Mouse (Mus musculus): ENCODE measurements at regions not wholly inside any gene's neighbourhood (a gene's known extent, or its start where the extent isn't known, plus 50 kb on each side); places are given as distances from the start of the nearest gene placed in this dataset.

DNA sequence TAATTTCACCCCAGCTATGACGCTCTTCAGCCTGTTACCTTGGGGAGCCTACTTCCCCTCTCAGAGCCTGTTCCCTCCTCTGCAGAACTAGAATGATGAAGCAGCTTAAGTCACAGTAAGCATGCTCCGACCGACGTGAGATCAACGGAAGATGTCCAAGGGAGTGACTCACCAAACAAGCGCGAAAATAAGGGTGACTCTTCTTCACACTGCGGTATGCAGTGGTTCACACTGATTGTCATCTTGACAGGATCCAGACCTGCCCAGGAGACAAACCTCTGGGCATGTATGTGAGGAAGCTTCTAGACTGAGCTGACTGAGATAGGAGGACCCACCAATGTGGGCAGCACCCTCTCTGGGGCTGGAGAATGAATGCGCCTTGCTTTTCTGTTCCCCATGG is 116.3 kb upstream of the Tpm1 start:
- DNase-seq: no peak

DNA sequence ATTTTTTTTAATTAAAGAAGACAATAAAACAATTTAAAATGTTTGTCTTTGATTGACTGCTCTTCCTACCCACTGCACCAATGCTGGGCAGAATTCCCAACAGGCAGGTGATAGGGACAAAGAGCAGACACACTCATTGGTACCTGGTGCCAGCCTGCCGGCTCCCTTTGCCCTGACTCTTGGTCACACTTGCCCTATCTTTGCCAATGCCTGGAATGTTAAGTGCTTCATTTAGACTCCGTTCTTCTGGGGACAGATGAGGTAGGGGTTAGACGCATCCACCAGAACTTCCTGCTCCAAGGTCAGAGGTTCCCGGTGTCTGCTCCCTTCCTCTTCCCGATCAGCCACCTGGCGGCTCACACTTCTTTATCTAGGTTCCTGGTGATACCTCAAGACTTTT is 114.5 kb upstream of the Tpm1 start:
- no peak for DNase-seq

DNA sequence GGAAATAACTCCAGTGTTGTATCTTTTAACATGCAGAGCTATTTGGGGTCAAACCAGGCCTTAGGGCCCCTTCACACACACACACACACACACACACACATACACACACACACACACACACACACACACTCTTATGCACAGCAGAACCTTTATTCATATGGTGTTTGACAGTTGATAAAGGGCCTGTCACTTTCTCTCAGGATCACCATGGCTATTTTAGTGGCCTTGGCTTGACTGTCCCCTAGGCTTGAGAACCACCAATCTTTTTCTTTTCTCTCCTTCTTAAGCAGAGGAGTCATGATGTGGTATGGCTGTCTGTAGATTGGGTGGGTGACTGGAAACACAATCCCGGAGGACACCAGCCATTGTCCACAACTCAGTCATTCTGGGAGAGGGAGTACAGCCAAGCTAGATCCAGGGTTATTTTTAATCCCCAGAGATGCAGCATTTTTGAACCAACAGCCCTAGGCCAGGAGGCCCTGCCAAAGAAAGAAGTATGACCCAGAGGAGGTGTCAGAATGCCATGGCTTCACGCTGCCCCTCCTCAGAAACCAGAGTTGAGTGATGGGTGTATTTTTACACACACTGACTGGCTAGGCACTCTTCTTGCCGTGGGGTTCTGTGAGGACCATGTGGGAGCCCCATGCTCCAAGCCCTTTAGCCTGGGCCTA is 111.7 kb upstream of the Tpm1 start:
- no peak for DNase-seq

DNA sequence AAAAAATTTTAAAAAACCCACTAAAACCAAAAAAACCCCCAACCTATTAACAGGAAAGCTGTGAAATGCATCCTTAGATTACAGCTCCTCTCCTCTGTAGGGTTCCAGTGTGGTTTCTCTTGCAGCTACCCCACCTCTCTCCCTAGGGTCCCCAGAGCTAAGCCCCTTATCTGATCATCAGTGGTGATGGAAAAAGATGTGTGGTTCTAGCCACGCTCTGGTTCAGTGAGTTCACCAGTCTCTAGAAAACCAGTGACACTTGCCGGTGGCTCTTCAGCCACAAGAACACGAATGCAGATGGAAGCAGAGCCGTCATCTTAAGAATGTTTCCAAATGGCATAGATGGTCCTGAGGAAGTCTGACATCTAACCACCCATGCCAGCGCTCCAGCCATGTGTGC is 111.1 kb upstream of the Tpm1 start:
- DNase-seq: no peak

DNA sequence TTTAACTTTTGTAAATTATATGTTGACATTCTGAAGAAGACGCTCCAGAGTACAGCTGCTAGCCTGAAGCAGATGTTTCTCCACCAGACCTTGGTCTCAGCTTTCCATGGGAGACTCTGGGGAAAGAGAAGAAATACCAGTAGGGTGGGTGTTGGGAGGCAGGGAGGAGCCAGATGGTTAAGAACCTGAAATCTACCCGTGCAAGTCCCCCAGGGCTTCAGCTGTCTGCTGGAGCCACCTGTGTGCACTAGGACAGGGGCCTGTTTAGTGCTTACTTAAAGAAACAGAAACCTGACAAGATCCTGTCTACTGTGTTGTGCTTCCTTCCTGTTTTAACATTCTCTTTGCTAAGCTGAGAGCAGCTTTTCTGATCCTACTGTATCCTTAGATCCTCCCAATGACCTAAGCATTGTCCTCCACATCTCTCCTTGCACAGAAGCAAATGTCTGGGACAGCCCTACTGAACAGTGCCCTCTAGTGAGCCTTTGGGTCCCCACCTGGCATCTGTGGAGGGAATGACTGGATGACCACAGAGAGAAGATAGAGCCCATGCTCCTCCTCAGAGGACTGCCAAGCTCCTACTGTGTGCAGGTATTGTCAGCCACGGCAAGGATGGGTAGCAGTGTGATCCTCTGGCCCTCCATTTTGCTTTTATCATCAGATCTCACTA is 107.5 kb upstream of the Tpm1 start:
- DNase-seq: peak; percentile 69

DNA sequence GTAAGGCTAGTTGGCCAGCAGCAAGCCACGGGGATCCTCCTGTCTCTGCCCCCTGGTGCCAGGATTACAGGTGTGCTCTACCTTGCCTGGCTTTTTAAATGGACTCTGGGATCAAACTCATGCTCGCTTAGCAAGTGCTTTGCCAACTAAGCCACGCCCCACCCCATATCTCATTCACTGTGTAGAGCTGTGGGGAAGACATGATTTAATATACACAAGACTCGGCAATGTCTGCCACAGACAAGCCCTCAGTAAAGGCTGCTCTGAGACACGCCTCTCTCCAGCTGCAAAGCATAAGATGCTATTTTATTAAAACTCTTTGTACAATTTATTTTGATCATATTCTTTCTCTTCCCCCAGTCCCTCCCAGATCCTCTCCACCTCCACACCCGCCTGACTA is 104.9 kb upstream of the Tpm1 start:
- no peak for DNase-seq

DNA sequence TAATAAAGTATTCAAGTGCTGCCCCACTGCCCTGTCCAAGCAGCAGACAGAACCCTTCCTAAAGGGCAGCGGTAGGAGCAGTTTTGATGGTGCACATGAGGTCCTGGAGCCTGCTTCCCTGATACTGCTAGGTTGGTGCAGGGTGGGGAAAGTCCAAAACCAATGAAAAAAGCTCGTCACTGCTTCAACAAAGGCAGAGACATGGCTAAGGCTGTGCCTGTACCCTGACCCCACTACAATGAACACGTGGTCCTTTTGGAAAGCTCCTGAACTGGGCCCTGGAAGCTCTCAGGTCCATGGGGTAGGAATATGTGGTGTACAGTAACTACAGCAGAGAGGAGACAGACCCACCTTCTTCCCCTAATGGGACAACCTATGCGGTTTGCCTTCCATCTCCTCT is 104.1 kb upstream of the Tpm1 start:
- DNase-seq: no peak

DNA sequence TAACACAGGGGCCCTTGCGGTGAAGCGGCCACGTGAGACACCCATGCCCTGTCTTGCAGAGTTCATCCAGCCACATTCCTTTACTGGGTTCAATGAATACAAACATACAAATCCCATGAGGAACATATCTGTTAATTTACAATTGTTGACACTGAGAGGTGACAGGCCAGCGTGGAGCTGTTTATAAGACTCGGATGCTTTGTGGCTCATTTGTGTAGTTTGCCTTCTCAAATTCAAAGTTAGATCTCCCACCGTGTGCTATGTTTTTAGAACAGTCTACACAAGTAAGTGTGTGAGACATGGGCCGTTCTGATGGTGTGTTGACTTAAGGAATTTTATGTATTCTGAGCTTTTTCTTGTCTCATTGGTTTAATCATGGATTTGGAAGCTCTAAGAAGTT is 98.5 kb upstream of the Tpm1 start:
- no peak for DNase-seq

DNA sequence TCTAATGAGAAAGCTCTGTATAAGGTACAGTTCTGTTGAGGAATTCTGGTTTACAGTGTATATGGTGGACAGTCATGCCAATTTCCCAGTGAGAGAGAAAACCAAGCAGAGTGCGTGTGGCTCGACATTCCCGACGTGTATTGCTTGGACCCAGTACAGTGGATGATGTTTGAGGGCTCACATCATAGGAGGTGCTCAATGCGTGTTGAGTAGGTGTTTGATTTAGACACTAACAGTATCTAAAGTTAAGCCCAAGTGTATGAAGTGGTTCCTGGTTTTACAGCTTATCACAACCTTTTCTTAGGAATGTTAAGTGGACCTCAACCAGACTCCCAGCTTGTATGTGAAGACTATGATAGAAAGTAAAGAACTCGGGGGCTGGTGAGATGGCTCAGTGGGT is 96.2 kb upstream of the Tpm1 start:
- DNase-seq: no peak

DNA sequence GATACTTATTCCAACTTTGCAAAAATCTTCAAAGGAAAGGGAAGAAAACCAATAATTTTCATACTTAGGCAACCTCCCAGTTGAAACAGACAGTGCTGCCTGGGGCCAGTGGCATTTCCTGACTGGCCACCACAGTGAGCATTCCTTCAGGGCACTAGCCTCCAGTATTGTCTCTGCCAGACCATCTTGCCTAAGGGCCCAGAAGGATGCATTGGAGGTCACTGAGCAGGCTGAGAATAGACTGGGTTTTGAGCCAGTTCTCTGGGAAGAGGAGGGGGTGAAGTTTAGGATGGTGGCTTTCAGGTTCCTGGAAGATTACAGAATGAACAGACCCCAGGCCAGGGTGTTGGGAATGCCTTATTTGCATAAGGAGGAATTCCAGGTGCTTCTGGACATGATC is 95.3 kb upstream of the Tpm1 start:
- no peak for DNase-seq

DNA sequence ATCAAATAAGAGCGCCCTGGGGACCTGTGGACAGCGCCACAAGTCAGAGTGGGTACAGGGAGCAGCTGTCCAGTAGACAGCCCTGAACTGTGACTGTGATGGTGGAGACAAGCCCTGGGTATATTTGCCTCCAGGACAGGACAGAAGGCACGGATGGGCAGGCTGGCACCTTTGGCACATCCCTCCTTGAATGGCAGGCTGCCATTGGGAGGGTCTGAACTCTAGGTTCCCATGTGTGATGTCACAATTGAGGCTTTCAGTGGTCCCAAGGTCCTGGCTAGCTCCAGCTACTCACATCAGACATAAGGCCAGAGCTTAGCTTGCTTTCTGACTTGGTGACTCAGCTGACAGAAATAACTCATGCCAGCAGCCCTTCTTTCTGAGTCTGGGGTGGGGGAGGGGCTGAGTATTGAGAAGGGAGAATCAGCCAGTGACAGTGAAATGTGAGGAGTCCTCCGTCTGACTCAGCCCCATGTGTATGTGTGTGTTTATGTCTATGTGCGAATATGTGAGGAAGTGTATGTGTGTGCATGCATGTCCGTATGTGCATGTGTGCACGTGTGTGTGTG is 91.2 kb upstream of the Tpm1 start:
- DNase-seq: peak; percentile 65

DNA sequence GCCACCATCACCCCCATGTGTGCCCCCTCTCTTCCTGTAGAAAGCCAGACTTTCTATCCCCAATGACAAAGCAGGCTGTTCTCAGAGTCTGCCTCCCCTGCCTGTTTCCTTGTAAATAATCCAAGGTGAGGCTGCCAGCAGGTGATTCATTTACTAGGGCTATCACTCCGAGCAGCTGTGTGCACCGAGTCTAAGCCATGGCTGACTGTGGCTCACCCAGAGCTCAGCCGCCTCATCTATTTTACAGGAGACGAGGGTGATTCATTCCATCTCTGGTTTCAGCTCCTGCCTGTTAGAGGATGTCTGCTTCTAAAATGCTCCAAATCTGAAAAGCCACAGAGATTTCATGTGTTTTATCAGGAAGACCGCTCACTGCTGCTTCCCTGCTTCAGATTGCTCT is 88.5 kb upstream of the Tpm1 start:
- DNase-seq: peak; percentile 28

DNA sequence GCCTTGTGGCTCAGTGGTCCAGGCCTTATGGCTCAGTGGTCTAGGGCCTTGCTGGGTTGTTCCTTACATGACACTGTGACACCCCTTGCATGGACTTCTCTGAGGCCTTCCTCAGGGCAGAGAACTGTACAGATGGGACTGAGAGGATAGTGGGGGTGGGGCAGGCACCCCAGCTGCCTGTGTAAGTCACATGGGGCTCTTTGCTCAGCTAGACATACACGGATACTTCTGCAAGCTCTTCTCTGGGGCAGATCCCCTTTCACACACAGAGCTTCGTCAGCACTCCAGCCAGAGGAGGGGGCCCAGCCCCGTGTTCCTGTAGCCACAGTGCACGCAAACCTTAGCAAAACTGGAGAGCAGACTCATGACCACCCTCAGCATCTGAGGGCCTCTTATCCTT is 87.9 kb upstream of the Tpm1 start:
- no peak for DNase-seq

DNA sequence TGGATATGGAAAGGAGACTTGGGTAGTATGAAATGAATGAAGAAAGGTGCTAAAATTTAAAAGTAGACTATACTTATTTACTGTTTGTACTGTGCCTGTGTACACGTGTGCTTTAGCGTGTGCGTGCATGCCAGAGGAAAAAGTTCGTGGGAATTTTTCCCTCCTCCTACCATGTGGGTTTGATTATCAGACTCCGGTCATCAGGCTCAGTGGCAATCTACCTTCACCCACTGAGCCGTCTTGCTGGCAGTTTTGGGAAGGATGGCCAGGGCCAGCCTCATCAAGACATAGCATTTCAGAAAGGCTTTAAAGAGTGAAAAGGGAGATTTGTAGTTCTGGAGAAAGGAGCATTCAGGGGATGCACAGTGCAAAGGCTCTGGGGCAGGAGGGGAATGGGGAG is 87.0 kb upstream of the Tpm1 start:
- DNase-seq: peak; percentile 43

DNA sequence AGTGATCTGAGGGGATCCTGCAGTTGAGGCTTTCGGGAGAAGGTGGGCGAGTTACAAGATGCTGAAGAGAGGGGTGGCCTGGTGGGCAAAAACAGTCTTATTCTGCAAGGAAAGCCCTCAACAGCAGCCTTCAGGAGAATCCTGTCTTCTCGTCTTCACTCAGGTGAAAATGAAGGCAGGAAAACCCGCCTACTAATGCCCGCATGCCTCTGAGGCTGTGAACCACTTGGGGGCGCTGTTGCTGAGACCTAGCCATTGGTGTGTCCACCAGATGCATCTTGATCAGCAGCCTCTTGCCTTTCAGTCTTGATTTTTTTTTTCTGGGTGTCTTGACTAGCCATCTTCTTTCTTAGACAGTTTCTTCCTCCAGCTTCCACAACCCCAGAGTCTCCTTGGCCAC is 85.2 kb upstream of the Tpm1 start:
- DNase-seq: no peak

DNA sequence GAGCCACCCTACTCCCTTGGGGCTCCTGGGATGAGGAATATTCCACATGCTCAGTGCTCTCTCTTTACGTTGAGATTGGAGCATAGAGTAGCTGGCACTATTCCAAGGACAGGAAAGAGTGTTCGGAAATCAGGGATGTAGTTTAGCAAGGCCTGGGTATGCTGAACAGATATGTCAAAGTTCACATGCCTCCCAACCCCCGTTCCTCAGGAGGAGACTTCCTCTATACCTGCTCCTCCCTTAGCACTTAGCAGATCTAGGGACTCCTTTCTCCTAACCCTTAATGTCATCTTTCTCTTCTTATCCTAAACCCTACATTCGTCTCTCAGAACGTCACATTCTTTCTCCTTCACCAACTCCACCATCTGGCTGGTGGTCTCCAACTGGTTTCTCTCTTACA is 83.2 kb upstream of the Tpm1 start:
- no peak for DNase-seq

DNA sequence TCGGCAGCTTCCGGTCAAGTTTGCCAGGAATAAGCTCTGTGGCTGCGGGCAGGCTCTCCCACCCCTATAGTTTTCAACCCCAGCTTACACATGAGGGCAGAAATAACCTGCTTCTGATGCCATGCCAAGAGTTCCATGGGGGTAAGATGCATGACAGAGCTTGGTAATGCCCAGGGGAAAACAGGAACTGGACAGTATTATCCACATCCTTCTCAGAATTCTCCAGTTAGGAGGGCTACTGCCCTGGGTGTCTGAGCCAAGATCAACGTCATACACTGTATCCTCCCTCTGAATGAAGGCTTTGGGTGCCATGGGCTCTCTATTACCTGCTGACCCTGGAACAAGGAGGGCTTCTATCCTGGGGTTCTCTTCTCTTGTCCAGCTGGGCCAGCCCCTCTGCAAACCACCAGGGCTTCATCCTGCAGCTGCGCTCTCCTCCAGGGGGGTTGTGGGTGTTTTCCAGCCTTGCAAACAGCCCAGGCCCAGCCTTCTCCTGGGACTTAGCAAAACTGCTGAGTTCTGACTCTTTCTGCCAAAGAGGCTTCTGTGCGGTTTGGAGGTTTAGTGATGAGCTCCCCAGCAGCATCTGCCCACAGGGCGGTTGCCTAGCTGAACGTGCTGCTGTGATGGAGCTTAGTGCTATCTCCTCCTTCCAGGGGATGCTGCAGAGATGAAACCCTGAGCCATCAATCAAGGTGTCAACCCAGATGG is 81.7 kb upstream of the Tpm1 start:
- no peak for DNase-seq

DNA sequence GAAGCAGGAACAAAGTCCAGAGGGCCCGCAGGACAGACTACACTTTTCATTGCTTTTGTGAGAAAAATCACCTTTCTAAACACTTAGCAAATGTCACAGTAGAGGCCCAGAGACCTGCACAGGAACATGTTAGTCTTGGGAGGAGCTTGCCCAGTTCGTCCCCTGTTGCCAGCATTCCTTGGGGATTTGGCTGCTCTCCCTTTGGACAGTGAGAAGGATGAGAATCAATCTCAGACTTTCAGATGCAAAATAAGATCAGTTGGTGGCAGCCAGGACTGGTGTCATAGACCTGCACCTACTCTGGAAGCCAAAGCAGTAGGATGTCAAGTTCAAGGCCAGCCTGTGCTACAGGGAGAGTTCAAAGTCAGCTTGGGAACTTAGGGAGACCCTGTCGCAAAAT is 80.7 kb upstream of the Tpm1 start:
- no peak for DNase-seq

DNA sequence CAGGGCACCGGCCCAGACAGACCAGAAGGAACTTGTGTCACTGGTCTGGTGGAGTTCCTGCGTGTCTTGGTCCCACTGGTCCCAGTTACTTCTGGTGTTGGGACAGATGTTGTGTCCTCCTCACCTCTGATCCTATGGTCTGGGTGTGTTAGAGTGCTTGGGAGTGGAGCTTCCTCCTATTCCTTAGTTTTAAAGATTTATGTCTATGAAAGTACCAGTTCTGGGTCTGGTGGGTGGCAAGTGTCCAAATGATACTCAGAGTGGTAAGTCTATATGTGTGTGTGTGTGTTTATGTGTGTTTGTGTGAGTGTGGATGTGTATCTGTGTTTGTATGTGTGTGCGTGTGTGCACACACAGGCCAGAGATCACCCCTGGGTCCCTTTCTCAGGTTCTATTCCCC is 79.9 kb upstream of the Tpm1 start:
- no peak for DNase-seq

DNA sequence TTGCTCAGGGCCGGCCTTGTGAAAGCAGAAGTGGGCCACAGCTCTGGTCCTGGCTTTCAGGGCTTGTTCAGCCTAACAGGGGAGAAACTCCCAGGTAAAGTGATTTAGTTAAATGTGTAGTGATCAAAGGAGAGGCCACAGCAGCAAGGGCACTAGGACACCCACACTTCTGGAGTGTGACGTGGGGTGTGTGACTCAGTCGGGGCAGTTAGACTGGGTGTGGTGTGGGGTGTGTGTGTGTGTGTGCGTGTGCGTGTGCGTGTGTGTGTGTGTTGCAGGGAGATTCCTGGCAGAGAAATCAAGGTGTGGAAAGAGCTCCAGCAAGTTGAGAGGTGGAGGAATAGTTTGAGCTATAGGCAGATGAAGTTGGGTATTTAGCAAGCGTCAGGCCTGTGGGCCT is 72.5 kb upstream of the Tpm1 start:
- DNase-seq: no peak

DNA sequence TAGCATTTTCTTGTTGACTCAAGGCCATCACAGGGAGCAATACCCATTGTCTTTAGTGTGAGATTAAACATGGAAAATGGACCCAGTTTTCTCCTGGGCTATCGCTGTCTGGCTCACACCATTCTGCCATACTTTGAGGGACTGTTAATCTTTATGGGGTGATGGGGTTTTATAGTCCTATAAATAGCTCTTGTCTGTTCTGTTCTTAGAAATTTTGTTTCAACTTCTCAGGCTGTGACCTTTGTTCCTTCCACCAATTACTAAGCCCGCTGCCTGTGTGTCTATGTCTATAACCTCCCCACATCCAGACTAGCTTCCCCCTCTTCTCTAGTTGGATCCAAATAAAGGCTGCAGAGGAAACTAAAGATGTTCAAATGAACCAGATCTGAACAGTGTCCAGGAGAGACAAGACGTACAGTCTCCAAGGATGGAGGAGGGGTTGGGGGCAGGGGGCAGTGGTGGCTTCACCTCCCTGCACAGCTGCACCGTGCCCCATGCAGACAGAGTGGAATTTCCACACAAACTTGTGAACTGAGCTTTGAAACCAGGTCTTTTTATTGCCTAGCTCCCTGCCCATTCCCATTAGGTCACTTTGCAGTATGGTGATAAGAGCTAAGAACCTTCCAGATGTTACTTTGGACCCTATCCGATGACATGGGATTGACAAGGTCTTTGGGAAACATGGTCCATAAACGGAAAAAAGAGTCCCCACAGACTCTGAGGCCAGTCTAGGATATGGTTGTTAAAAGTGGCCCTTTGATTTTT is 69.9 kb upstream of the Tpm1 start:
- no peak for DNase-seq

DNA sequence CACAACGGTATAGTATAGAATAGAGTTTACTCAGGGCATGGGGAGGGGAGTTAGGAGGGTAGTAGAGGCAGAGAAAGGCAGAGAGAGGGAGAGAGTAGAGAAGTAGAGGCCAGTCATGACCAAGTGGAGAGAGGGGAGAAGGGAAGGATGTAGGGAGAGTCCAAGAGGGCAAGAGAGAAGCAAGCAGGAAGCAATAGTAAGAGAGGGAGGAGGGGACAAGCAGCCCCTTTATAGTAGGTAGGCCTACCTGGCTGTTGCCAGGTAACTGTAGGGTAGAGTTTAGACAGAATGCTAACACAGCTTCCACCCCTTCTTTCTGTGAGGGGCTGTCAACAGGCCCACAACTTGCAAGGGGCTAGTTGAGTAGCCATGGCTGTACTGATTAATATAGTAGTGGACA is 69.2 kb upstream of the Tpm1 start:
- no peak for DNase-seq

DNA sequence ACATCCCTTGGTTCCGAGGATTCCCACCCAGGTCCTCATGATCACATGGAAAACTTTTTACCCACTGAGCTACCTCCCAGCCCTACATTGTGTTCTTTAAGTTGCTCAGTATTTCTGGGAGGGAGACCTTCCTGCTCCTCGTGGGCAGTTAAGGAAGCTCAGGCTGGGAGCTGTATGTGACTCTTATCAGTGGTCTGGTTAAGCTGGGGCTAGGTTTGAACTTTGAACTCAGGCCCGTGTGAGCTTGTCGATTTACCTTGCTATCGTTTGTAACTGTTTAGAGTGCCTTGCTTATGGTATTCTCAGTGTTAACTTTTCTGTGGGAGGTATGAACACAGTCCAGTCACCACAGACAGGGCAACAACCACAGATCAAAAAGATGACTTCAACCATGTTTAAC is 68.4 kb upstream of the Tpm1 start:
- no peak for DNase-seq
